Mouse (Mus musculus) liver, postnatal 0 days (tissue): ENCODE data around the gene Gns. TPM values are rescaled to one million over a fixed set of nuclear protein-coding genes. Genes with fewer than 3 reads are reported as not detected.
A peak's percentile ranks its signal among the peaks of the same experiment; 100 is the strongest.

Source experiments
- ATAC-seq: fragments of 200-750 bp; cut with Nextera tagmentation; 2 replicates; pipeline ENCODE4 v1.8.0; 2017; ENCODE audit warnings: mild to moderate bottlenecking, moderate library complexity
- DNase-seq: peaks from one replicate; pipeline ENCODE4 v3.0.0-alpha.2; 2016
- H3K27ac ChIP-seq: fragments of 300-500 bp; sonication (generic); 2 replicates; pipeline ENCODE4 v1.5.1; 2014; ENCODE audit warnings: antibody characterized with exemption, moderate library complexity, mild to moderate bottlenecking, low read depth
- H3K27me3 ChIP-seq: fragments of 300-500 bp; sonication (generic); 2 replicates; pipeline ENCODE4 v1.6.1; 2014; ENCODE audit warnings: low read length, control low read depth, mixed read lengths; ENCODE audit not compliant: insufficient read depth
- H3K36me3 ChIP-seq: fragments of 300-500 bp; sonication (generic); replicated peaks from 2 replicates; pipeline ENCODE4 v1.6.1; 2014; ENCODE audit warnings: mild to moderate bottlenecking, control low read depth, low read length, moderate library complexity, mixed read lengths; ENCODE audit not compliant: insufficient read depth
- H3K4me1 ChIP-seq: fragments of 300-500 bp; sonication (generic); 2 replicates; pipeline ENCODE4 v1.6.1; 2014; ENCODE audit warnings: antibody characterized with exemption, mild to moderate bottlenecking, control low read depth; ENCODE audit not compliant: insufficient read depth
- H3K4me2 ChIP-seq: fragments of 300-500 bp; sonication (generic); 2 replicates; pipeline ENCODE4 v1.6.1; 2014; ENCODE audit warnings: low read depth, mild to moderate bottlenecking, low read length, moderate library complexity, mixed read lengths
- H3K4me3 ChIP-seq: fragments of 300-500 bp; sonication (generic); 2 replicates; pipeline ENCODE4 v1.5.1; 2014; ENCODE audit warnings: low read depth, low read length
- H3K9ac ChIP-seq: fragments of 300-500 bp; sonication (generic); replicated peaks from 2 replicates; pipeline ENCODE4 v1.6.1; 2014; ENCODE audit warnings: mild to moderate bottlenecking, moderate library complexity
- H3K9me3 ChIP-seq: fragments of 300-500 bp; sonication (generic); 2 replicates; pipeline ENCODE4 v1.6.1; 2016; ENCODE audit warnings: mild to moderate bottlenecking, control low read depth, low read length, mixed read lengths
- CTCF ChIP-seq: sonication (generic); IDR thresholded peaks from 2 replicates; pipeline ENCODE4 v1.5.1; 2016; ENCODE audit warnings: antibody characterized with exemption, low read depth
- EP300 ChIP-seq: IDR thresholded peaks from 2 replicates; pipeline ENCODE4 v1.6.1; 2016; ENCODE audit warnings: antibody characterized with exemption, low read depth, mild to moderate bottlenecking
- WGBS: fragments of 180-500 bp; shearing (Covaris S2); extraction: QIAGEN DNeasy Blood & Tissue Kit; methylation state at CpG from one replicate; pipeline ENCODE4 v1.1.7; 2014; ENCODE audit not compliant: insufficient replicate concordance; 5-methylcytosine and 5-hydroxymethylcytosine counted together
- polyA plus RNA-seq: library from polyadenylated mRNA; unstranded; fragments of >200 nt; fragmentation: Nextera tagmentation; extraction: Ambion mirVana; gene quantifications from 2 replicates; pipeline ENCODE4 v1.2.1, GENCODE M21; 2015

The Gns gene
- polyA plus RNA-seq, 1 experiment from 2014 or later = 27.7 TPM

DNA sequence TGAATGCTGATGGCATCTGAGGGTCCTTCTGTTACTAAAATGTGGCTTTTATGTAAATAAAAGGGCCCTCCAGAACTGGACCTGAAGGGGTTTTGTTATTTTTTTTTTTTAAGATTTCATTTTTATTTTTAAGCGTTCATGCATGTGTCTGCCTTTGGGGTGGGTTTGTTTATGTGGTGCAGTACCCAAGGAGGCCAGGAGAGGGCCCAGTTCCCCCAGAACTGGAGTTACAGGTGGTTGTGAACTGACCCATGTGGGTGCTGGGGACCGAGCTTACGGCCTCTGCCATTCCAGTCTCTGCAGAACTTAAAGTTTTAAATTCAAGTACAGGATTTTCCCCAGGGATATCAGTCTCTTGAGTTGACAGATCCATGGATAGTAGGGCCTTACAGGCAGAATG, 14.5 kb downstream of the Gns start:
- WGBS = 99% methylated on average over 3 of the region's 3 CpGs
- Histone ChIP-seq H3K4me3 (no peak overlapping the region), H3K4me1 (peaks cover 8% of the 10 kb centered on the region; the same call in 1 of the 2 replicates), H3K27ac (no peak overlapping the region), H3K36me3 (peaks cover 66% of the 10 kb centered on the region), H3K9ac (no peak overlapping the region), H3K4me2 (no peak overlapping the region), H3K9me3 (no peaks in the 10 kb centered on the region), H3K27me3 (no peaks in the 10 kb centered on the region)
- DNase-seq (no peak), ATAC-seq (no peak)
- TF ChIP-seq EP300 (no peak), CTCF (peak; percentile 37; the same call in 1 of the 2 replicates)

- H3K36me3 ChIP-seq = peaks cover 68% of the 10 kb centered on the region
- ATAC-seq = no peak
These were observed 16.4 kb downstream of the Gns start for GRCm38 (mm10) chr10:121381280-121381679.

DNA sequence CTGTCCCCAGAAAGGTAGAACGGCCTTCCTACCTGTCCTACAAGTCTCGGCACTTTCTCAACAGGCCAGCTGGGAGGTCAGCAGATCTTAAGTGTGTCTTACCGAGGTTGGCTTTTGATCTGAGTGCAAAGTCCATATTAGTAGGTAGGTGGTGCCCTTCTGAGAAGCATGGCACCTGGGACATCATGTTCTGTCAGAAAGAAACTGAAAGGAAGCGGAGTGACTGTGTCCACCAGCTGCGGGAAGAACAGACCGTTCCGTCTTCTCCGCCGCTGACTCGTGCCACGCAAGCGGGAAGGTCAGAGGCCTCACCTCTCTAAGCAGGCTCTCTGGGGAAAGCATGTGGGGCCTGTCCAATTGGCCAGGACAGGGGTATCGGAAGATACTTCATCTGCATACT, 19.8 kb downstream of the Gns start:
- DNase-seq (no peak), ATAC-seq (no peak)
- Histone ChIP-seq H3K27ac (no peak overlapping the region), H3K36me3 (peaks cover 64% of the 10 kb centered on the region), H3K9me3 (no peaks in the 10 kb centered on the region), H3K4me1 (no peaks in the 10 kb centered on the region), H3K4me3 (no peak overlapping the region), H3K9ac (no peak overlapping the region), H3K27me3 (no peaks in the 10 kb centered on the region), H3K4me2 (no peak overlapping the region)
- WGBS = 83% methylated on average over 13 of the region's 13 CpGs
- no peak for TF ChIP-seq EP300
- TF ChIP-seq CTCF = no peak

More at GRCm38 (mm10) chr10:121381280-121381679, 16.4 kb downstream of the Gns start:
- Histone ChIP-seq H3K27ac (no peak overlapping the region), H3K9ac (no peak overlapping the region), H3K27me3 (no peaks in the 10 kb centered on the region), H3K4me1 (no peaks in the 10 kb centered on the region), H3K4me3 (no peak overlapping the region), H3K9me3 (no peaks in the 10 kb centered on the region), H3K4me2 (no peak overlapping the region)
- TF ChIP-seq EP300 (no peak), CTCF (no peak)
- 87% methylated on average over 18 of the region's 18 CpGs for WGBS
- DNase-seq = no peak

- H3K4me3 ChIP-seq = no peak overlapping the region
- ATAC-seq (no peak), DNase-seq (no peak)
- 87% methylated on average over 6 of the region's 6 CpGs for WGBS
- H3K27ac ChIP-seq = no peak overlapping the region
- no peaks in the 10 kb centered on the region for H3K4me1 ChIP-seq
- no peaks in the 10 kb centered on the region for H3K27me3 ChIP-seq
- TF ChIP-seq CTCF = no peak
- no peak for TF ChIP-seq EP300
- no peak overlapping the region for H3K9ac ChIP-seq
- H3K4me2 ChIP-seq = no peak overlapping the region
- H3K36me3 ChIP-seq = peaks cover 62% of the 10 kb centered on the region
- no peaks in the 10 kb centered on the region for H3K9me3 ChIP-seq
These were observed 20.8 kb downstream of the Gns start for GRCm38 (mm10) chr10:121385695-121386094.

DNA sequence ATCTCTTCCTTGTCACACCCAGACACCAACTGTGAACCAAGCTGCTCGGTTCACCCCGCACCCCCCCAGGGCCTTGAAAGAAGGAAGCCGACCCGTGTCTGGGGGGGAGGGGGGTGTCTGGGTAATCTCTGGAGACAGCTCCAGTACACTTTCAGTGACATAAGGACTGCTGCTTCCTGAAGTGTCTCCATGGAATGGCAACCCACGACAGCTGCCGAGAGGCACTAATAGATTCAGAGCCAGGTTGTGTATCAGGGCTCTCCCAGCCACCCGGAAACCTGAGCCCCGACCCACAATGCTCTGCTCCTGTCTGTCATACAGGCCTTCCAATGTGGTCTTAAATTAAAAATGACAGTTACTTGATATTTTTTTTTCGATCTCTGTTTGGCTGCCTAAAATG, 21.5 kb downstream of the Gns start:
- WGBS = 73% methylated on average over 9 of the region's 9 CpGs
- no peaks in the 10 kb centered on the region for H3K4me1 ChIP-seq
- TF ChIP-seq CTCF (no peak), EP300 (no peak)
- DNase-seq = no peak
- no peaks in the 10 kb centered on the region for H3K27me3 ChIP-seq
- H3K9ac ChIP-seq = no peak overlapping the region
- peaks cover 63% of the 10 kb centered on the region for H3K36me3 ChIP-seq
- no peak overlapping the region for H3K27ac ChIP-seq
- no peak overlapping the region for H3K4me3 ChIP-seq
- no peak for ATAC-seq
- H3K4me2 ChIP-seq = no peak overlapping the region
- no peaks in the 10 kb centered on the region for H3K9me3 ChIP-seq

DNA sequence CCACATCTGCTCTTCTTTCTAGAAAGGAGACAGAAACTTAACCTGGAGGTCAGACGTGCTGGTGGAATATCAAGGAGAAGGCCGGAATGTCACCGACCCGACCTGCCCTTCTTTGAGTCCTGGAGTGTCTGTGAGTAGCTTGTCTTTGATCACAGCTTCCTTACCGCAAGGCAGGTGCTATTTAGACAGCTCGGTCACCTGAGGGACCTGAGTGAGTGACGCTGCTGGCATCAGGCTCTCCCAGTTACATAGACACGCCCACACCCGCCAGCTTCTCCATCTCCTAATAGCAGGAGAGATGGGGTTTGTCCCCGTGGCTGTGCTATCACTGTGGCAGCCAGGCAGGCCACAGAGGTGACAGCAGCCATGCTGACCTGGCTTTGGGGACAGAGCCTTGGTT, 25.7 kb downstream of the Gns start:
- no peak for TF ChIP-seq CTCF
- TF ChIP-seq EP300 = no peak
- H3K27ac ChIP-seq = no peak overlapping the region
- ATAC-seq = no peak
- WGBS = 81% methylated on average over 10 of the region's 10 CpGs
- no peaks in the 10 kb centered on the region for H3K27me3 ChIP-seq
- H3K4me3 ChIP-seq = no peak overlapping the region
- H3K4me1 ChIP-seq = no peaks in the 10 kb centered on the region
- H3K36me3 ChIP-seq = peaks cover 74% of the 10 kb centered on the region
- no peak for DNase-seq
- H3K9ac ChIP-seq = no peak overlapping the region
- no peak overlapping the region for H3K4me2 ChIP-seq
- no peaks in the 10 kb centered on the region for H3K9me3 ChIP-seq

DNA sequence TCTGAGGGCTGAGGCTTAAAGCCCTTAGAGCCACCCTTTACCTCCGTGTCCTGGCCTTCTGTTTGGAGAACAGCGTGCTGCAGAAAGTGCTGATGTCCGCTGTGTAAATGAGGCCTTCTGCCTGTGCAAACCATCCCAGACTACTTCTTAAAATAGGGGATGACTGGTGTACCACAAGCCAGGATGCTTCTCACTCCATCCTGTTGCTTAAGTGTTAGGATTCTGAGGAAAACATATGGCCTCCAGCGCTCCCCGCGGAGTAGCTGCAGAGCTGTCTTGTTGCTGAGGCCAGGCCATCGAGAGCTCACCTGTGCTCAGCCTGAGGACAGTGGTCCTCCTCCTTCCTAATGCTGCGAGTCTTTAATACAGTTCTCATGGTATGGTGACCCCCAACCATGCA, 27.0 kb downstream of the Gns start:
- Histone ChIP-seq H3K36me3 (peaks cover 78% of the 10 kb centered on the region), H3K9me3 (no peaks in the 10 kb centered on the region), H3K4me2 (no peak overlapping the region), H3K9ac (no peak overlapping the region), H3K27ac (no peak overlapping the region), H3K4me1 (no peaks in the 10 kb centered on the region), H3K4me3 (no peak overlapping the region), H3K27me3 (no peaks in the 10 kb centered on the region)
- 92% methylated on average over 8 of the region's 8 CpGs for WGBS
- ATAC-seq (no peak), DNase-seq (no peak)
- no peak for TF ChIP-seq EP300
- TF ChIP-seq CTCF = no peak
